Mouse (Mus musculus) lung, adult 2 months (tissue): Measurements from ENCODE around the gene Sorbs2.

ENCODE experiments used
- CTCF ChIP-seq: fragments of 200-500 bp; IDR thresholded peaks from 2 replicates; pipeline ENCODE4 v1.5.1; 2011; ENCODE audit warnings: mild to moderate bottlenecking, low read length, control low read depth; ENCODE audit not compliant: insufficient read depth
- POLR2A ChIP-seq: fragments of 200-500 bp; IDR thresholded peaks from 2 replicates; pipeline ENCODE4 v1.6.1; 2011; ENCODE audit warnings: low read depth, mild to moderate bottlenecking, control low read depth, low read length, borderline replicate concordance; ENCODE audit errors: extremely low read depth

DNA sequence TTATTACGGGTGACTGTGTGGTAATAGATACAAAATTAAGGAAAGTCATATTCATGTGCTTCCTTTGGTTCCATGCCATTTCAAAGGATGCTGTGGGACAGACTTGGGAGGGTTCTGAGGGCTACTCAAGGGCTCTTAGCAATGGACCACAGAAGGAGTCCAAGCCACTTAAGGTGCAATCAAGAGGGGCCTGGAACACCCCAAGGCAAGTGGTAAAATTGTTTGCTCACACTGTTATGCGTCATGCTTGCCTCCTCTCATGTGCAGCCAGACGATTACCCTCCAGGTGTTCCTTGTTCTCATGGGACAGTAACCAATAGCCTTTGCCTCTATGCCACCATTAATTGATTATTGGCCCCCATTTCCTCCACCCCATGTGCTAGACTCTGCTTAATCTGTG, 216.6 kb downstream of the Sorbs2 start:
- no peak for TF ChIP-seq CTCF
- no peak for TF ChIP-seq POLR2A
